Mouse (Mus musculus): ENCODE data around the gene Cbx1. TPM values are rescaled to one million over a fixed set of nuclear protein-coding genes. Genes with fewer than 3 reads are reported as not detected.
"Not testable (repeated sequence)": the region's sequence is repeated elsewhere in the genome, so short reads cannot be mapped to it uniquely, and the experiment has no call there.

The Cbx1 gene
- polyA plus RNA-seq, 1 experiment from 2014 or later = 200 TPM

DNA sequence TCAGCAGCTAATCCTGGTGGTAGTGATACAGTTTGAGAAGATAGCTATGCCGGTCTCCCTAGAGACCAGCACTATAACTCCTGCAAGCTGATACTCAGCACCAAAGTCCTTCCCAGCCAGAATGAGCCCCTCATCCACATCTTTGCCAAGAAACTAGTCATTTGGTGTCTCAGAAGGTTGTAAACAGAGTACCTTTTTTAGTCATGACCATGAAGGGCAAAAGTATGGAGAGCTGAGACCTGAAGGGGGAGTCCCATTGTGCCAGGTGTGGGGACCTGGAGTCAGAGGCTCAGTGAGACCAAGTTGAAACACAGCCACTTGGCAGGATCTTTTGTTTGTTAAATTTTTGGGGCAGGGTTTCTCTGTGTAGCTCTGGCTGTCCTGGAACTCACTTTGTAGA is 45.2 kb downstream of the Cbx1 start:
- H3K4me3 ChIP-seq = no peak overlapping the region
- 88% methylated on average over 1 of the region's 1 CpGs for WGBS
- no peak for DNase-seq (ENCODE audit: low spot score)
- H3K27ac ChIP-seq = no peak overlapping the region
- no peaks in the 10 kb centered on the region for H3K36me3 ChIP-seq
- no peaks in the 10 kb centered on the region for H3K27me3 ChIP-seq (ENCODE audit: low read depth, poor library complexity, severe bottlenecking)
- H3K4me1 ChIP-seq = peaks cover 8% of the 10 kb centered on the region
- H3K9me3 ChIP-seq (replicated peaks) = no peaks in the 10 kb centered on the region

DNA sequence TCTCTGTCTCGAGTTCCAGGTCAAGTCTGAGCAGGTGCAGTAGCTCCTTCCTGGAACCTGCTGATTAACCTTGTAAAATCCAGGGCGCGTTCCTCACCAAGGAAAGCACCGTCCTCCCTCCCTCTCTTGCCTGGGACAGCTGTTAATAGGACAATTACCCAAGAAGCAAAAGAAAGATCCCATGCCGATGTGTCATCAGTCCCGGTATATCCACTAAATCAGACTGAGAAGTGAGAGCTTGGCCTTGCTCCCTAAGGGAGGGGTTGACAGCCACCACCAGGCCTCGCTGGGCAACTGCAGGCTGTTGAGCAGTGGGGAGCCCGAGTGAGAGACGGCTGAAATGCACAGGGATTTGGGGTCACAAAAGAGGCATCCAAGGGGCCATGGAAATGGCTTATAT is 48.4 kb downstream of the Cbx1 start:
- 29% methylated on average over 9 of the region's 9 CpGs for WGBS
- Histone ChIP-seq H3K27me3 (ENCODE audit: low read depth, poor library complexity, severe bottlenecking) (no peaks in the 10 kb centered on the region), H3K36me3 (no peaks in the 10 kb centered on the region), H3K27ac (no peak overlapping the region), H3K9me3 (replicated peaks) (no peaks in the 10 kb centered on the region), H3K4me3 (no peak overlapping the region), H3K4me1 (peaks cover 8% of the 10 kb centered on the region; the same call in 1 of the 2 replicates)
- DNase-seq (ENCODE audit: low spot score) = no peak

DNA sequence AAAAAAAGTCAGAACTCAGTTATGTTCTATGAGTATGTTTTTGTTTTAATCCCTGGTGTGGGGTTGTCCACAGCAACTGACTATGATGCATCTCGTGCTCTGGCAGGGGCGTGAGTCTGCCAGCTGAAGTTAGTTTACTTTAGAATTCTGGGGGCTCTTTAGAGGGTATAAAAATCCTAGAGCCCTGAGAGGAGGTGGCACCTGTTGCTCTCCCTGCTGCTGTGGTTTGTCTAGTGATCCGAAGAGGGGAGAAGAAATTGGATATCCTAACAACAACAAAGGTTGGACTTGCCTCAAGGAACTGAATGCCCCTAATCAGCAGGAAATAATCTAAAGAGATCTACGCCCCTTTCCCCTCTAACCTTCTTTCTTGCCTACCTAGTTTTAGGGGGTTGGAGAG is 49.4 kb downstream of the Cbx1 start:
- Histone ChIP-seq H3K36me3 (no peaks in the 10 kb centered on the region), H3K27ac (no peak overlapping the region), H3K27me3 (ENCODE audit: low read depth, poor library complexity, severe bottlenecking) (no peaks in the 10 kb centered on the region), H3K4me3 (no peak overlapping the region), H3K4me1 (peaks cover 8% of the 10 kb centered on the region; the same call in 1 of the 2 replicates), H3K9me3 (replicated peaks) (no peaks in the 10 kb centered on the region)
- 69% methylated on average over 4 of the region's 4 CpGs for WGBS
- no peak for DNase-seq (ENCODE audit: low spot score)

DNA sequence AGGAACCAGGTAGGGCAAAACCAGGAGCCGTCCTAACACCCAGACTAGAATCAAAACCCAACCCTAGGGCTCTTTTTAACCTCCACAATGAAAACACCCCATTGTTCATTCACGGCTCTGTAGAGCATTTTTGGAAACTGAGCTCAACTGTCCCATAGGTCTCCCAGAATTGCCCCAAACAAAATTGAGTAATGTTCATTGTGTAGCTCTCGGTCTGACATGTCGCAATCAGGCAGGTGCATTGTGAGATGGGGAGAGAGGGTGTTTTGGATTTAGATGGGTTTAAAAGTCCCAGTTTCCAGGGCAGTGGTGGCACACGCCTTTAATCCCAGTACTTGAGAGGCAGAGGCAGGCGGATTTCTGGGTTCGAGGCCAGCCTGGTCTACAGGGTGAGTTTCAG is 50.5 kb downstream of the Cbx1 start:
- Histone ChIP-seq H3K27me3 (ENCODE audit: low read depth, poor library complexity, severe bottlenecking) (no peaks in the 10 kb centered on the region), H3K36me3 (no peaks in the 10 kb centered on the region), H3K4me3 (no peak overlapping the region), H3K27ac (no peak overlapping the region), H3K9me3 (replicated peaks) (no peaks in the 10 kb centered on the region), H3K4me1 (peaks cover 8% of the 10 kb centered on the region; the same call in 1 of the 2 replicates)
- WGBS = 88% methylated on average over 7 of the region's 7 CpGs
- no peak for DNase-seq (ENCODE audit: low spot score)

DNA sequence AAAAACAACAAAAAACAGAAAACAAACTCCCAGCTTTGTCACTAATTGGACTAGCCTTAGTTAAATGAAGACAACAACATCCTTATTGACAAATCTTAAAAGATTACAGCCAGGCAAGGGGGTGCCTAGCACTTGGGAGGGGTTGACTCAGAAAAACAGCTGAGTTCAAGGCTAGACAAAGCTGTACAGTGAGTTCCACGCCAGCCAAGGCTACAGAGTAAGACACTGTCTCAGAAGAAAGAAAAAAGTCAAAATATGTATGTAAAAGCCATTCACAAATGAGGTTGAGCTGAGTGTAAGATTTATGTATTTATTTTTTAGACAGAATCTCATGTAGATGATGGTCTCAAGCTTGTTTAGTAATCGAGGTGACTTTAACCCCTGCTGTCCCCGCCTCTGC is 51.0 kb downstream of the Cbx1 start:
- Histone ChIP-seq H3K27me3 (ENCODE audit: low read depth, poor library complexity, severe bottlenecking) (no peaks in the 10 kb centered on the region), H3K36me3 (no peaks in the 10 kb centered on the region), H3K27ac (no peak overlapping the region), H3K4me3 (no peak overlapping the region), H3K4me1 (peaks cover 8% of the 10 kb centered on the region; the same call in 1 of the 2 replicates), H3K9me3 (replicated peaks) (no peaks in the 10 kb centered on the region)
- DNase-seq (ENCODE audit: low spot score) = no peak
- WGBS = 65% methylated on average over 3 of the region's 3 CpGs

DNA sequence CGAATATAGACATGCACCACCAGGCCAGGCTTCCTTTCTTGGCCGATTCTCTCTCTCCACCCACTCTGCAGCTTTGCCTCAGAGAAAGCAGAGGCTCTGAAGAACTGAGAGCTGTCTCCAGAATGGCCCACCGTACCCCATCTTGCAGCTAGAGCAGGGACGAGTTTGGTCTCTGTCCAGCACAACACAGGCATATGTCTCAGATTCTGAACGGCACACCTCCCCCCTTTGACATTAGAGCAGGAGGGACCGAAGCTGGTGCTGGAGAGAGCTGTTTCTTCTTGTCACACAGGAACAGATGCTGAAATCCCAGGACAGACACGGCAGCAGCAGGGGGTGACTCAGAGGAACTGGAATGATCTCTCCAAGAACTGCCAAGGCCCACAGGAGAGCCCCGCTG is 51.4 kb downstream of the Cbx1 start:
- no peak for DNase-seq (ENCODE audit: low spot score)
- WGBS = 50% methylated on average over 8 of the region's 8 CpGs
- Histone ChIP-seq H3K4me1 (peaks cover 8% of the 10 kb centered on the region; the same call in 1 of the 2 replicates), H3K27ac (no peak overlapping the region), H3K9me3 (replicated peaks) (no peaks in the 10 kb centered on the region), H3K27me3 (ENCODE audit: low read depth, poor library complexity, severe bottlenecking) (no peaks in the 10 kb centered on the region), H3K4me3 (no peak overlapping the region), H3K36me3 (no peaks in the 10 kb centered on the region)

DNA sequence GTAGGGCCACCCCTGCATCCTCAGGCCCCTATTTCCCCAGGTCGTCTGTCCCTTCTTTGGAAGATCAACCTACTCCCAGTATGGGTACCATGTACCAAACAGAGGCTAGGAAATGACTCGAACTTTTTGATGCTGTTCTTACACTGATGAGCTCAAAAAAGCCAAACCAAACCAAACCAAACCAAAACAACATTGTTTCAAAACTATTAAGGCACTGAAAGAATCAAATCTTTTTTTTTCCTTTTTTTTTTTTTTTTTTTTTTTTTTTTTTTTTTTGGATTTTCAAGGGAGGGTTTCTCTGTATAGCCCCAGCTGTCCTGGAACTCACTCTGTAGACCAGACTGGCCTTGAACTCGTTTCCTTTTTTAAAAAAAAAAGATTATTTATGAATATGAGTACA is 54.7 kb downstream of the Cbx1 start:
- no peaks in the 10 kb centered on the region for H3K9me3 ChIP-seq (replicated peaks)
- H3K27ac ChIP-seq = no peak overlapping the region
- WGBS = 58% methylated on average over 3 of the region's 3 CpGs
- H3K4me3 ChIP-seq = no peak overlapping the region
- no peaks in the 10 kb centered on the region for H3K36me3 ChIP-seq
- H3K27me3 ChIP-seq (ENCODE audit: low read depth, poor library complexity, severe bottlenecking) = no peaks in the 10 kb centered on the region
- no peak for DNase-seq (ENCODE audit: low spot score)
- H3K4me1 ChIP-seq = peaks cover 16% of the 10 kb centered on the region

DNA sequence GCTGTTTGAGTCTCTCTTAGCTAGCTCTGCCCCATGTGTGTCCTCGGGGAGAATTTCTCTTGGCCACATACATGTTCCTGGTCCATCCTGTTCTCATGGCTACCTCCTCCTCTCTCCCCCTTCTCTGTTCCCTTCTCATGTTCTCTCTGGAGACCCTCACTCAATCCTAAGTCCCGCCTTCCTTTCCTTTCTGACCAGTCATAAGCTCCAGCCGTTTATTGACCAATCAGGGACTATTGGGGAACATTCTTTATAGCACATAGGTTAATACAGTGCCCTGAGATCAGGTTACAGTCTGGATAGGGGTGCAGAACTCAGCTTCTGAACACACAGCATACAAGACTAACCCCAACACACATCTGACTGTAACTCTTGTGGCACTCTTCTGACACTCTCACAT is 58.3 kb downstream of the Cbx1 start:
- no peak for DNase-seq (ENCODE audit: low spot score)
- Histone ChIP-seq H3K4me3 (0 out of 2 replicates have a peak overlapping the region, but pooled peaks have one; percentile 15), H3K36me3 (no peaks in the 10 kb centered on the region), H3K27me3 (ENCODE audit: low read depth, poor library complexity, severe bottlenecking) (peaks cover 8% of the 10 kb centered on the region), H3K27ac (peak overlapping the region; percentile 75), H3K4me1 (peaks cover 27% of the 10 kb centered on the region), H3K9me3 (replicated peaks) (no peaks in the 10 kb centered on the region)
- 56% methylated on average over 3 of the region's 3 CpGs for WGBS

DNA sequence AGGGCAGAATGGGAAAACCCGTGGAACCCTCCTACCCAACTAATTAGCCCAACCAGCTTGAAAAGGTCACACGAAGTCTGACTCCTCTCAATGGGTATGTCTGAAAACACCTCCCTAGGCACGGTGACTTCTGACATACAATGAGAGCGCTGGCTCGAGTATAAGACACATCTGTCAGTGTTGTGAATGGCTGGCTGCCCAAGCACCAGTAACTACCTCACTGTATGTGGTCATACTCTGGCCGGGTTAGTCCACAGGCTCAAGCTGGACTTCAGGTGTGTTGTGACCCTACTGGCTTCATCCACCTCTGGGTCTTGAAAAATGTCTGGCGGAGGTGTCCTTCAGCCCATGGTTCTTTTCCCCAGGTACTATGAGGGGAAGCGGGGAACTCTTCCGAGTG is 59.8 kb downstream of the Cbx1 start:
- WGBS = 71% methylated on average over 9 of the region's 9 CpGs
- Histone ChIP-seq H3K27ac (no peak overlapping the region), H3K4me3 (no peak overlapping the region), H3K36me3 (0 out of 2 replicates have a peak, but pooled peaks cover 3% of the 10 kb centered on the region), H3K4me1 (peaks cover 27% of the 10 kb centered on the region), H3K27me3 (ENCODE audit: low read depth, poor library complexity, severe bottlenecking) (peaks cover 8% of the 10 kb centered on the region), H3K9me3 (replicated peaks) (no peaks in the 10 kb centered on the region)
- no peak for DNase-seq (ENCODE audit: low spot score)

DNA sequence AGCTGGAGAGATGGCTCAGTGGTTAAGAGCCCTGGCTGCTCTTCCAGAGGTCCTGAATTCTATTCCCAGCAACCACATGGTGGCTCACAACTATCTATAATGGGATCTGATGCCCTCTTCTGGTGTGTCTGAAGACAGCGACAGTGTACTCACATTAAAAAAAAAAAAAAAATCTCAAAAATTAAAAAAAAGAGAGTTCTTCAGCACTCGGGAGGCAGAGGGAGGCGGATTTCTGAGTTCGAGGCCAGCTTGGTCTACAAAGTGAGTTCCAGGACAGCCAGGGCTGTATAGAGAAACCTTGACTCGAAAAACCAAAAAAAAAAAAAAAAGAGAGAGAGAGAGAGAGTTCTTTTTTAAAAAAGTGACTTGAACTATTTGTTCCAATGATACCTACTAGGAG is 60.2 kb downstream of the Cbx1 start:
- not testable (repeated sequence) for DNase-seq (ENCODE audit: low spot score); H3K9me3 ChIP-seq (replicated peaks); H3K36me3 ChIP-seq; H3K27me3 ChIP-seq (ENCODE audit: low read depth, poor library complexity, severe bottlenecking); H3K27ac ChIP-seq
- Histone ChIP-seq H3K4me1 (peaks cover 27% of the 10 kb centered on the region), H3K4me3 (peak overlapping the region; percentile 76)
- 78% methylated on average over 5 of the region's 5 CpGs for WGBS

DNA sequence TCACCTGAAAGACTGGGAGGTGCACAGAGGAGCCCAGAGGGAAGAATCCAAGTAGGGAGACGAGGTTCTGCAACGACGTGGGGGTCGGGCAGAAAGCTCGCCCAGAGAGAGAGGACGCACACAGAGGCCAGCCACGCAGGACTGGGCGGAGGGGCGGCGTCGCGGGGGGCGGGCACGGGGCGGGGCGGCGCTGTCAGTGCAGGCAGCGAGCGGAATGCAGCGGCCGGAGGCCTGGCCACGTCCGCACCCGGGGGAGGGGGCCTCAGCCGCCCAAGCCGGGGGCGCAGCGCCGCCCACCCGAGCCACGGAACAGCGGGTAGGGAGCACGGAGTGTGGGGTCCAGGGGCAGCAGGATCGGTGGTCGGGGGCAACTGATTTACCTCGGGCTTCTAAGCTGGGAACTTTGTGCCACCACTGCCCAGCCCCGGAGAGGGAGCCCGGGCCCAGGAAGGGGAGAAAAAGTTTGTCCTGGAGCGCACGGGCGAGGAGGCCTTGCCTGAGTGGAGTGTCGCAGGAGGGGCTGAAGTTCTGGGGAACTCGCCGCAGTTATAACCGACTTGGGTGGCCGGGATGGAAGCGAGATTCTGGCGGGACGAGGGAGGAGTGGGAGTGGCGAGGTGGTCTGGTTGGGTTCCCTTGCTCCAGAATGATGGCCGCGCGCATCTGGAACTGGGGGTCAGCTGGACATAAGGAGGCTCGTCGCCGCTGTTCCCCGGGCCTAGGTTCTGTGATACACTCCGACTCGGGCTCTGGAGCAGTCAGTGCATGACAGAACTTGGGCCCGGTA is 60.9 kb downstream of the Cbx1 start, which contains the start of gene Copz2:
Gene Copz2, plus strand, starts transcription at position 190 of the 787 bp plus-strand sequence.
- peak; percentile 84 for DNase-seq (ENCODE audit: low spot score)
- Histone ChIP-seq H3K4me3 (peak within 1 kb of the TSS; percentile 76), H3K9me3 (replicated peaks) (no peaks in the 10 kb centered on the region), H3K36me3 (0 out of 2 replicates have a peak, but pooled peaks cover 3% of the 10 kb centered on the region), H3K27me3 (ENCODE audit: low read depth, poor library complexity, severe bottlenecking) (peaks cover 8% of the 10 kb centered on the region), H3K27ac (peak within 1 kb of the TSS; percentile 84), H3K4me1 (peaks cover 27% of the 10 kb centered on the region)
- WGBS = 2% methylated on average over 60 of the region's 60 CpGs

DNA sequence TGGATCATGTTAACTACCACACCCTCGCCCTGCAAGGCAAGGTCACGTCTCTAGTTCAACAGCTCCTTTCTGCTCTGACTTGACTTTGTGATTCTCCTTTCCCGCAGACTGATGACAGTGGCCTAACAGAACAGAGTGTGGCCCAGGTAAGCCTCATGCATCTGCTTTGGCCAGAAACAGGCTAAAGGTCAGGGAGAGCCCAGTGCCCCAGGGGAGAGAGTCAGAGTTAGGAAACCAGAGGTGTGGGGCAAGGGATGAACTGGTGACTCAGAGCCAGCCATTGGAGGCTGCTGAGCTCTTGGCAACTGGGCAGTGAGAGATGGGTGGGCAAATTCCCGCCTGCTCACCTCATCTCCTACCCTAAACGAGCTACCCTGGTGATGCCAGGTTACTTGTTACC is 68.5 kb downstream of the Cbx1 start:
- Histone ChIP-seq H3K27me3 (ENCODE audit: low read depth, poor library complexity, severe bottlenecking) (no peaks in the 10 kb centered on the region; the same call in 1 of the 2 replicates), H3K27ac (no peak overlapping the region), H3K36me3 (0 out of 2 replicates have a peak, but pooled peaks cover 3% of the 10 kb centered on the region), H3K9me3 (replicated peaks) (no peaks in the 10 kb centered on the region), H3K4me1 (peaks cover 17% of the 10 kb centered on the region), H3K4me3 (no peak overlapping the region)
- DNase-seq (ENCODE audit: low spot score) = no peak
- WGBS = 81% methylated on average over 5 of the region's 5 CpGs
